ENCODE assay signal across 11 mouse cellular contexts in genomic region chr1:137488226-137488625, GRCm38 (mm10).
"Had no signal": no experiment of that assay in that cellular context is flagged by ENCODE, and none has a peak within 500 bp of the region (broad histone marks: within the 10 kb centered on the region; RNA-seq: fewer than 3 reads in every experiment).

No protein-coding gene starts in this region.

- H3K36me3 ChIP-seq: hindbrain, embryonic 13.5 days; limb, embryonic 13.5 days; midbrain, embryonic 15.5 days; neural tube, embryonic 12.5 days had no signal

- DNase-seq: left cerebral cortex, postnatal 4 days; lung, adult 18-20 months; thymus, postnatal 4 days had no signal

- H3K27ac ChIP-seq: hindbrain, embryonic 13.5 days; hindbrain, postnatal 0 days; limb, embryonic 13.5 days; liver, embryonic 14.5 days; midbrain, embryonic 15.5 days; neural tube, embryonic 12.5 days; stomach, postnatal 0 days had no signal

- H3K4me2 ChIP-seq: hindbrain, embryonic 13.5 days; limb, embryonic 13.5 days; midbrain, embryonic 11.5 days; midbrain, embryonic 15.5 days; neural tube, embryonic 12.5 days had no signal

- H3K27me3 ChIP-seq: hindbrain, embryonic 13.5 days; limb, embryonic 13.5 days; midbrain, embryonic 15.5 days; neural tube, embryonic 12.5 days had no signal

- H3K9me3 ChIP-seq: hindbrain, embryonic 13.5 days; limb, embryonic 13.5 days; midbrain, embryonic 15.5 days; neural tube, embryonic 12.5 days had no signal

- H3K9ac ChIP-seq: hindbrain, embryonic 13.5 days; limb, embryonic 13.5 days; liver, embryonic 14.5 days; midbrain, embryonic 15.5 days; neural tube, embryonic 12.5 days had no signal

- H3K4me3 ChIP-seq: hindbrain, embryonic 13.5 days; limb, embryonic 13.5 days; midbrain, embryonic 15.5 days; neural tube, embryonic 12.5 days had no signal

- H3K4me1 ChIP-seq: hindbrain, embryonic 13.5 days; limb, embryonic 13.5 days; midbrain, embryonic 15.5 days; neural tube, embryonic 12.5 days had no signal

- ATAC-seq: hindbrain, postnatal 0 days; midbrain, embryonic 15.5 days had no signal
